Mouse (Mus musculus) E14TG2a.4 (cell line): ENCODE measurements around the gene Tmem104.

Experiments
- H3K27me3 ChIP-seq: 2 replicates; pipeline ENCODE4 v1.6.1; 2014; ENCODE audit warnings: low read length, control low read depth; ENCODE audit not compliant: insufficient read depth
- H3K36me3 ChIP-seq: 2 replicates; pipeline ENCODE4 v1.6.1; 2014; ENCODE audit warnings: low read length, control low read depth; ENCODE audit not compliant: insufficient read depth
- H3K4me1 ChIP-seq: replicated peaks from 2 replicates; pipeline ENCODE4 v1.6.1; 2014; ENCODE audit warnings: low read depth, low read length, control low read depth
- H3K4me3 ChIP-seq: replicated peaks from 2 replicates; pipeline ENCODE4 v1.5.1; 2014; ENCODE audit warnings: mild to moderate bottlenecking, low read length
- H3K9me3 ChIP-seq: 2 replicates; pipeline ENCODE4 v1.6.1; 2014; ENCODE audit warnings: low read length, control low read depth
- CTCF ChIP-seq: conservative IDR thresholded peaks from 2 replicates; pipeline ENCODE4 v1.5.1; 2014; ENCODE audit warnings: low read length
- NANOG ChIP-seq: IDR thresholded peaks from 2 replicates; pipeline ENCODE4 v1.6.1; 2014; ENCODE audit warnings: borderline replicate concordance, low read length, mixed read lengths
- POU5F1 ChIP-seq: IDR thresholded peaks from 2 replicates; pipeline ENCODE4 v1.6.1; 2014; ENCODE audit warnings: low read length, borderline replicate concordance

Gene Tmem104

DNA sequence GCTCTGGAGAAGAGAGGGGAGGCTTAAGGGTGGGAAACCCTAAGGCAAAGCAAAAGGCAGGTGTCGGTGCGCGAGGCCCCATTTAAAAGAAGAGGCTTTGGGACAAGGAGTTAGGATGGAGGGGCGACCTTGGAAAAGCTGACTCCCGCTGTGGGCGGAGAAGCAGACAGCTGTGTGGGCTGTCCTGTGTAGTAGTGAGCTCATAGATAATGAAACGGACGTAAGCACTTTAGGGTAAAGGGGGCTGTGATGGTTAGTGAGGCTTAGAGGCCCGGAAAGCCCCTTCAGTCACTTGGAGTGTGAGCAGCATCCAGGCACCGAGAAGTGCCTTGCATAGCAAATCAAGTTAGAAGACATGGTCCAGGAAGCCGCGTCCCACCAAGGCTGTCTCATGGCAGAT is 406 bp downstream of the Tmem104 start, which contains the start of gene Nat9:
Gene Nat9 (minus strand): TSS at position 167 of the 400 bp plus-strand sequence.
- Histone ChIP-seq H3K4me3 (peak within 1 kb of the TSS; percentile 85), H3K4me1 (peaks cover 37% of the 10 kb centered on the region), H3K9me3 (no peaks in the 10 kb centered on the region), H3K27me3 (no peaks in the 10 kb centered on the region), H3K36me3 (peaks cover 22% of the 10 kb centered on the region)
- TF ChIP-seq POU5F1 (no peak), CTCF (no peak), NANOG (no peak)

DNA sequence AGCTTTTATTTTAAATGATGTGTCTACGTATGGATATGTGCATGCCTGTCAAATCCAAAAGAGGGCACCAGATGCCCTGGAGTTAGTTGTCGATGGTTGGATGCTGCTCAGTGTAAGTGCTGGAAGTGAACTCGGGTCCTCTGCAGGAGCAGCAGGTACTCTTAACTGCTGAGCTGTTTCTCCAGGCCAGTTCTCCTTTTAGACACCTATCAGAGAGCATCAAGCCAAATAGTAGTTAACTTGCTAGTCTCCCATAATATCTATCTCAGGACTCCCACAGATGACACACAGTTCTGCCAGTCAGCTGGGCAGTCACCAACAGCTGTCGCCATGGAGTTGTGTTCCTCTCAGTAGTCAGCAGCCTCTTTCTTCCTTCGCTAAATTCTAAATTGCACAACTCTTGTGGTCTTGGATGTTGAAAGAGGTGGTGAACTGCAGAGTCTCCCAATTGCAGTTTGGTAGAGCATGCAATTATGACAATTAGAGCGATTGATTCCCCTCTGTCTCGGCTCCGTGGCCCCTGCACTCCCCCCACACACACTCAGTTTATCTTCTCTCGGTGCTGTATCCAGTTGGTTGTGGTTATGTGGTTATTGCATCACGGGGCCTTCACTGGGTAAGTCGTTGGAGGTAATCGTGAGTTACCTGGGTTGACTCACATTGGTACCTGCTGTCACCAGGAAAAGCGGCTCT is 1.4 kb downstream of the Tmem104 start:
- no peaks in the 10 kb centered on the region for H3K27me3 ChIP-seq
- H3K4me3 ChIP-seq = no peak overlapping the region
- H3K9me3 ChIP-seq = no peaks in the 10 kb centered on the region
- H3K36me3 ChIP-seq = peaks cover 13% of the 10 kb centered on the region
- peaks cover 35% of the 10 kb centered on the region for H3K4me1 ChIP-seq
- TF ChIP-seq NANOG (no peak), CTCF (no peak)

DNA sequence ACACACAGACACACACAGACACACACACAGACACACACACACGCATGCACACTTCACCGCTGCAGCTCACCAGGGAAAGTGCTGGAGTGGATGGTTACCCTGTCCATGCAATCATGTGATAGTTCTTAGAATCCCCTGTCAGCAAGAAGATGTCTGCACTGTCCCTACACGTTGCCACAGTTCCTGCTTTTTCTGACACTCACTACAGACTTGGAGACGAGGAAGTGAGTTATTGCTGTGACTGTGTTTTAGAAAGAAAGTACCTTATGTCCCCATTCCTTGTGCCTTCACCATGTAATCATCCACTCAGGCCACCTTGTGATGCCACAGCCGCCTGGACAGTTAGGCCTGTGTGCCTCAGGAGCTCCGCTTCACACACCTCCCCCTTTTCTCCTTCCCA is 2.0 kb downstream of the Tmem104 start:
- no peaks in the 10 kb centered on the region for H3K9me3 ChIP-seq
- peaks cover 35% of the 10 kb centered on the region for H3K4me1 ChIP-seq
- no peak overlapping the region for H3K4me3 ChIP-seq
- TF ChIP-seq CTCF (no peak), POU5F1 (no peak), NANOG (no peak)
- peaks cover 11% of the 10 kb centered on the region for H3K36me3 ChIP-seq
- no peaks in the 10 kb centered on the region for H3K27me3 ChIP-seq

DNA sequence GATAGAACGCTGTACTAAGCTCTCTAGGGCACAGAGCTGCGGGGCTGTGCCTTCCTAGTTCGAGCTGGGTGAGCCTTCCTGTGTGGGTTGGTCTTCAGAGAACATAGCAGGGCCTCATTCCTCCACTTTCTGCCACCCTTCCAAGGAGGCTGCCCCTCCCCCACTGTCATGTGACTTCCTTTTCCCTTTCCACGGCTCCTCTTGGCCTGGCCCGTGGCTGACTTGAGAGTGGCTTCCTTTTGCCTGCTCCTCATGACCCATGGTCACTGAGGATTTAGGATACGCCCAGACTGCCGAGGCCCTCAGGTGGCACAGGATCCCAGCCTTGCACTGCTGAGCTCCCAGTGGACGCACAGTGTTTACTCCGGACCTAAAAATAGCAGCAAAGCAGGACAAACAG is 4.9 kb downstream of the Tmem104 start:
- Histone ChIP-seq H3K36me3 (peaks cover 11% of the 10 kb centered on the region), H3K27me3 (no peaks in the 10 kb centered on the region)
- TF ChIP-seq CTCF (no peak), POU5F1 (no peak), NANOG (no peak)

DNA sequence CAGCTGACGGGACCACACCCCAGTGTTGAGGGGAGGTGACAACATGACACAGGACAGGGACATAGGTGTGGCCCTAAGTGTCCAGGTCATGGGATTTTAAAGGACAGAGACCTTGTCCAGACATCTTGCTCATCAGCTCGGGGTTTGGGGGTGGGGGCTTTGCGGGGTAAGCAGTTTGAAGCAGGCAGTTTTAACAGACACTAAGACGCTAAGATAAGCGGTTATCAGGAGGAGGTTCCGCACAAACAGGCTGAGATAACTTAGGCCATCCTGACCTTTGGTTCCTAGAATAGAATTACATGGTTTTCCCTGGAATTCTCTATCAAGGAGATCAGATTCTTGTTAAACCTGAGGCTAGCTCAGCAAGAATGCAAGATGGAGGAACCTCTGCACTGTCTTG is 7.4 kb downstream of the Tmem104 start:
- Histone ChIP-seq H3K27me3 (no peaks in the 10 kb centered on the region), H3K4me3 (no peak overlapping the region), H3K4me1 (peaks cover 10% of the 10 kb centered on the region), H3K9me3 (no peaks in the 10 kb centered on the region), H3K36me3 (peaks cover 9% of the 10 kb centered on the region)
- TF ChIP-seq CTCF (no peak), POU5F1 (no peak), NANOG (no peak)

More for the DNA sequence above, 4.9 kb downstream of the Tmem104 start:
- Histone ChIP-seq H3K4me1 (peaks cover 20% of the 10 kb centered on the region), H3K4me3 (no peak overlapping the region), H3K9me3 (no peaks in the 10 kb centered on the region)

DNA sequence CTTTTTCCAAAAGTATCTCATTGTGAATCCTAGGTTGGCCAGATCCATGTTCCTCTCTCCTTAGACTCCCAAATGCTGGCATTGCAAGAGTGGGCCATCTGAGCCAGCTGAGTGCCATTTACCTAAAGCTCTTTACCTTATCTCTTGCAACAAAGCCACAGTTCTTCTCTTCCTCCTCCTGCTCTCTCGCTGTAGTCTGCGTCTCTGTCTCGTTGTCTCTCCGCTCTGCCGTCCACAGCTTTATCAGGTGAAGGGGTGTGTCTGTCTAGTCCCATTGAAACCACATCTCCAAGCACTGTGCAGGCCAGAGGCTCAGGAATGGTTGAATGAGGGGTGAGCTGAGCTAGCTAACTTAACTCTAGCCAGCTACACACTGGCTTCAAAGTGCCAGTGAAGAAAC is 8.6 kb downstream of the Tmem104 start:
- H3K4me1 ChIP-seq = peaks cover 14% of the 10 kb centered on the region
- no peak for TF ChIP-seq CTCF
- TF ChIP-seq POU5F1 = no peak
- TF ChIP-seq NANOG = no peak
- no peaks in the 10 kb centered on the region for H3K27me3 ChIP-seq
- peaks cover 10% of the 10 kb centered on the region for H3K36me3 ChIP-seq
- no peak overlapping the region for H3K4me3 ChIP-seq
- H3K9me3 ChIP-seq = no peaks in the 10 kb centered on the region

DNA sequence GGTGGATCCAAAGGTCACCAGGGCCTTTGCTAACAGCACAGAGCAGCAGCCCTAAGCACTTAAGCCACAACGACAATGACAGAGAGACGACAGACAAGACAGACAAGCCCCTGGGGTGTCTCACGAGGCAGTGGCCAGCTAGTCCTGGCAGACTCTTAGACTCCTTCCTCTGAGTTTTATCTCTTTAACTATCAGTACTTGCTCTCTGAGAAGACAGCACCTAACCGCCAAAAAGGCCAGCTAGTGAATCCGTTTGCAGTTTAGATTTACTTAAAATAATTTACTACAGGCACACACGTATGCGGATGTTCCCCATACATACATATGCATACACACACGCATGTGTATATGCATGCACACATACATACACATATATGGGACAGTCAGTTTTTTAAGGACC is 10.3 kb downstream of the Tmem104 start:
- Histone ChIP-seq H3K9me3 (no peaks in the 10 kb centered on the region), H3K4me1 (peaks cover 9% of the 10 kb centered on the region), H3K27me3 (no peaks in the 10 kb centered on the region), H3K4me3 (no peak overlapping the region), H3K36me3 (peaks cover 23% of the 10 kb centered on the region)
- no peak for TF ChIP-seq CTCF
- no peak for TF ChIP-seq NANOG
- TF ChIP-seq POU5F1 = no peak

DNA sequence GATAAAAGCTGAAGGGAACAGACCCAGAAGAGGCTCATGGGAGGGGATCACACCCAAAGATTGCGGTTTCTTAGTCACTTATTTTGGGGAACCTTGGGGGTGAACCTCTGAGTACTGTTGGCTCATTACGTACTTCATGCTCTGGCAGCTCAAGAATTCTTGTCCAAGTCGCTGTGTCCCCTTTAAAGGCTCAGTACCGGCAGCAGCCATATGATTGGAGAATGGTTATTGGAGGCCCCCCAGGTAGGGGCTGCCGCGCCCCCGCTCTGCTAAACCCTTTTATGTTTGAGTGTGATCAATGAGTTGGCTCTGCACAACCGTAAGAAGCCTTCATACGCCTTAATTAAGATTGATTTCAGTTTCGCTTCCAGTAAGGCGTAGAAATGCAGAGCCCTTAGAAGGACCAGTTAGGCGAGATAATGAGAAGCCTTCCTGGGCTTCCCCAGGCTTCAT is 11.7 kb downstream of the Tmem104 start:
- TF ChIP-seq POU5F1 (no peak), CTCF (no peak), NANOG (no peak)
- Histone ChIP-seq H3K36me3 (peaks cover 23% of the 10 kb centered on the region), H3K4me3 (no peak overlapping the region), H3K4me1 (peaks cover 13% of the 10 kb centered on the region), H3K9me3 (no peaks in the 10 kb centered on the region), H3K27me3 (no peaks in the 10 kb centered on the region)

DNA sequence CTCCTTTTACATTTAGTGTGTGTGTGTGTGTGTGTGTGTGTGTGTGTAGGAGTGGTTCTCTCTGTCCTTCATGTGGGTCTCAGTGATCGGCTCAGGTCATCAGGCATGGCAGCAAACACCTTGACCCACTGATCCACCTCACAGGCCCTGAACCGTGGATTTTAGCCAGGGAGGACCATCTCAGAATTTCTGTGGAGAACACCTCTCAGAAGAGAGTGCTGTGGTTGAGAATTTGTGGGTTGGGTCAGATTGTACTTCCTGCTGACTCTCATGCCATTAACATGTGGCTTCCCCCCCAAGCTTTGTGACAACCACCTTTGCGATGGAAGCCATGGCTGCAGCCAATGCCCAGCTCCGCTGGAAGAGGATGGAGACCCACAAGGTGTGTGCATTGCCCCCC is 13.2 kb downstream of the Tmem104 start:
- H3K36me3 ChIP-seq = peaks cover 29% of the 10 kb centered on the region
- H3K27me3 ChIP-seq = no peaks in the 10 kb centered on the region
- no peak overlapping the region for H3K4me3 ChIP-seq
- peaks cover 23% of the 10 kb centered on the region for H3K4me1 ChIP-seq
- TF ChIP-seq NANOG (no peak), CTCF (no peak), POU5F1 (no peak)
- H3K9me3 ChIP-seq = no peaks in the 10 kb centered on the region
